Mouse (Mus musculus): ENCODE data around the gene Cybrd1.

GRCm38 (mm10) chr2:71103292-71103680, 14.4 kb upstream of the Cybrd1 start:
- TF ChIP-seq CTCF (IDR thresholded peaks at IDR 0.05; ENCODE audit: borderline replicate concordance, control insufficient read depth, extremely low read depth, insufficient read depth, low read length, poor library complexity) (no peak), POLR2A (IDR thresholded peaks at IDR 0.05; ENCODE audit: control insufficient read depth, extremely low read depth, insufficient read depth, low read length, poor library complexity) (no peak)
